In the genomic region with DNA sequence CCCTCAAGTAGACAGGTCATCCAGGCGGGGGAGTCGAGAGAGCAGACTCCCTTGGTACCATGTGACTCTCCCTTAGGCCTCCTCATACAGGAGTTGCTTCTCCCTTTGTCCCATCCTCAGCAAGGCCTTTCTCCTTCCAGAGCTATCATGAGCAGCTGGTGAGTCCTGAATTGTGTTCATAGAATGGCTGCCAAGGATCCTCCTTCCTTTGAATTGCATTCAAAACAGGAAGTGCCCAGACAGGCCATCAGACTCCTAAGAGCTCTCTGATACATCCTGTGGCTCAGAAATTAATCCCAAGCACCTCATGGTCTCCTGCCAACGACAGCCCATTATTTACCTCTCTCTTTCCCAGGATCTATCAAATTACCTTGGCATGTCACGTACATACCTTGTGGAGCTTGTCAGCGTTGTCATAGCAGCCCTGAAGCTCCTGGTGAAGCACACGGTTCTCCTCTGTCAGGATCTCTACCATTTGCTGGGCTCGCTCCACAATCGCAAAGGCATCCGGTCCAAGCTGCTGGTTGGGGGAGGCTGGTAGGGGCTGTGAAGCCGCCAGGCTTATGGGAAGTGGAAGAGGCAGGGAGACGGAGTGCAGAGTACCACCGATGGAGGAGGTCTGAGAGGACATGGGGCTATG, we compare ENCODE assay signal across 8 mouse cellular contexts.
DNase-seq lines count a peak whose midpoint lies in the region; ATAC-seq lines count a peak whose summit lies in the region.

No protein-coding gene starts in this region.

- H3K9me3 ChIP-seq in neural tube, embryonic 13.5 days: no peaks in the 10 kb centered on the region

- no peak overlapping the region for H3K4me2 ChIP-seq in neural tube, embryonic 13.5 days

- intact Hi-C loops in gastrocnemius, postnatal 14 days (cut with DNase I; ENCODE audit: low total_unique reads): no loop called here
- intact Hi-C loops in left cerebral cortex, postnatal 4 days (cut with DNase I): no loop called here

- WGBS in neural tube, embryonic 13.5 days: 81% methylated on average over 12 of the region's 12 CpGs

- ATAC-seq in neural tube, embryonic 13.5 days (ENCODE audit: low read depth): peak; percentile 55

- H3K4me3 ChIP-seq in neural tube, embryonic 13.5 days: no peak overlapping the region

- H3K27ac ChIP-seq in neural tube, embryonic 13.5 days (replicated peaks): 0 out of 2 replicates have a peak overlapping the region, but pooled peaks have one; percentile 33

- no peak overlapping the region for H3K9ac ChIP-seq in neural tube, embryonic 13.5 days

- H3K27me3 ChIP-seq in neural tube, embryonic 13.5 days: no peaks in the 10 kb centered on the region

- peak; percentile 14 for DNase-seq in adrenal gland, adult 2 months
- DNase-seq in adrenal gland, postnatal 10 days: no peak
- DNase-seq in neural tube, embryonic 10.5 days (ENCODE audit: extremely low spot score, low spot score): no peak
- DNase-seq in lung, adult 18-20 months: peak; percentile 21 to 65
- DNase-seq in yolk sac, embryonic 10.5 days (ENCODE audit: low spot score): no peak
- DNase-seq in gastrocnemius, postnatal 14 days: no peak
- no peak for DNase-seq in left cerebral cortex, postnatal 4 days

- H3K4me1 ChIP-seq in neural tube, embryonic 13.5 days (replicated peaks): no peaks in the 10 kb centered on the region

- H3K36me3 ChIP-seq in neural tube, embryonic 13.5 days: peaks cover 47% of the 10 kb centered on the region

Comparison
In these comparisons a context has a peak if more than half of its experiments do, and no peak if none do; other contexts are left out.
1. DNase-seq: peak in adrenal gland, adult 2 months (single experiment) and lung, adult 18-20 months (2 of 2); none in adrenal gland, postnatal 10 days (single experiment), neural tube, embryonic 10.5 days (single experiment), yolk sac, embryonic 10.5 days (single experiment), gastrocnemius, postnatal 14 days (single experiment) and left cerebral cortex, postnatal 4 days (single experiment).